Comparison of ENCODE assay signal across 8 mouse cellular contexts in the genomic region with DNA sequence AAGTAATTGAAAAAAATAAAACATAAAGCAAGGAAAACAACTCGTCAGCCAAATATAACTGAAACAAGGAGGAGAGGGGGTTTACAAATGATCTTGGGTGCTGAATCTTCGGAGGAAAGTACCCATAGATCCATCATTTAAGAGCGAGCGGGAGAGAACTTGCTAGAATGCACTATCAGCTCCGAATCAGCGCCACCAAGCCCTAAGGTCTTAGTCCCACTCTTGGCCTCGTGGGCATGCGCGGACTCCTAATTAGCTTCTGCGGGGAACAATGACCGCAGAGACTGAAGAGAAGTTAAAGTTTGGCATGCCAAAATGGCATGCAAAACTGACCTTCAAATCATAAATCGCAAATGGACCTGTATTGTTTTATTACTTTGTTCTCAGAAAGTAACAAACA. TPM values are rescaled to one million over a fixed set of nuclear protein-coding genes. Genes with fewer than 3 reads are reported as not detected.
A peak's percentile ranks its signal among the peaks of the same experiment; 100 is the strongest.
DNase-seq lines count a peak whose midpoint lies in the region; ATAC-seq lines count a peak whose summit lies in the region.

No protein-coding gene starts in this region.

- no peak overlapping the region for H3K9ac ChIP-seq in midbrain, embryonic 14.5 days (replicated peaks; ENCODE audit: low read length)
- H3K9ac ChIP-seq in midbrain, embryonic 13.5 days (replicated peaks), result no peak overlapping the region
- no peak overlapping the region for H3K9ac ChIP-seq in limb, embryonic 12.5 days (replicated peaks)

- H3K9me3 ChIP-seq in midbrain, embryonic 14.5 days (ENCODE audit: control insufficient read depth, low read length), result no peaks in the 10 kb centered on the region
- no peaks in the 10 kb centered on the region for H3K9me3 ChIP-seq in midbrain, embryonic 13.5 days
- H3K9me3 ChIP-seq in limb, embryonic 12.5 days, result no peaks in the 10 kb centered on the region

- peak overlapping the region; percentile 99 for H3K4me2 ChIP-seq in midbrain, embryonic 14.5 days (ENCODE audit: low read length)
- H3K4me2 ChIP-seq in midbrain, embryonic 13.5 days (replicated peaks), result no peak overlapping the region
- H3K4me2 ChIP-seq in limb, embryonic 12.5 days, result peak overlapping the region; percentile 100

- DNase-seq in cerebellum, postnatal 10 days, result peak; percentile 18 to 27
- no peak for DNase-seq in cerebellum, adult 11 months
- DNase-seq in midbrain, embryonic 14.5 days, result peak; percentile 36
- no peak for DNase-seq in spleen, adult 18-20 months
- DNase-seq in cerebellum, postnatal 4 days (ENCODE audit: low spot score in 2 of 2), result no peak
- DNase-seq in ovary, postnatal 14 days (ENCODE audit: low spot score), result no peak

- H3K36me3 ChIP-seq in midbrain, embryonic 14.5 days (ENCODE audit: control insufficient read depth, insufficient read depth, low read length), result no peaks in the 10 kb centered on the region
- no peaks in the 10 kb centered on the region for H3K36me3 ChIP-seq in midbrain, embryonic 13.5 days
- no peaks in the 10 kb centered on the region for H3K36me3 ChIP-seq in limb, embryonic 12.5 days

- peaks cover 28% of the 10 kb centered on the region; the same call in 1 of the 2 replicates for H3K27me3 ChIP-seq in midbrain, embryonic 14.5 days (ENCODE audit: control insufficient read depth, insufficient read depth, low read length)
- H3K27me3 ChIP-seq in midbrain, embryonic 13.5 days, result peaks cover 48% of the 10 kb centered on the region
- peaks cover 4% of the 10 kb centered on the region; the same call in 1 of the 2 replicates for H3K27me3 ChIP-seq in limb, embryonic 12.5 days

- no peak overlapping the region for H3K4me3 ChIP-seq in midbrain, embryonic 14.5 days (replicated peaks; ENCODE audit: low read depth, low read length)
- no peak overlapping the region for H3K4me3 ChIP-seq in midbrain, embryonic 13.5 days (replicated peaks)
- peak overlapping the region; percentile 69 for H3K4me3 ChIP-seq in limb, embryonic 12.5 days (replicated peaks)

- no peak overlapping the region for H3K27ac ChIP-seq in midbrain, embryonic 14.5 days (replicated peaks; ENCODE audit: low read depth, low read length)
- H3K27ac ChIP-seq in midbrain, embryonic 13.5 days, result no peak overlapping the region
- no peak overlapping the region for H3K27ac ChIP-seq in limb, embryonic 12.5 days

- peaks cover 4% of the 10 kb centered on the region; the same call in 1 of the 2 replicates for H3K4me1 ChIP-seq in midbrain, embryonic 14.5 days (ENCODE audit: control insufficient read depth, insufficient read depth, low read length)
- H3K4me1 ChIP-seq in midbrain, embryonic 13.5 days (replicated peaks), result peaks cover 15% of the 10 kb centered on the region
- H3K4me1 ChIP-seq in limb, embryonic 12.5 days (replicated peaks), result peaks cover 60% of the 10 kb centered on the region

- no peak for ATAC-seq in midbrain, embryonic 14.5 days (ENCODE audit: low FRiP score, low TSS enrichment)
- no peak for ATAC-seq in midbrain, embryonic 13.5 days
- ATAC-seq in limb, embryonic 12.5 days (ENCODE audit: insufficient number of reproducible peaks, insufficient read depth, low FRiP score, low TSS enrichment, low read depth), result no peak

- WGBS in midbrain, embryonic 14.5 days, result 47% methylated on average over 12 of the region's 12 CpGs
- 51% methylated on average over 12 of the region's 12 CpGs for WGBS in midbrain, embryonic 13.5 days
- WGBS in limb, embryonic 12.5 days, result 44% methylated on average over 12 of the region's 12 CpGs

RNA-seq across cellular contexts. Expression of a gene that starts 2.2 kb away (rescaled TPM):
- 32.2 and 42.8 TPM in 2 replicates for polyA plus RNA-seq in midbrain, embryonic 14.5 days (2014; fragmentation: Nextera tagmentation; extraction: Ambion mirVana)
- polyA plus RNA-seq in midbrain, embryonic 13.5 days (2015; fragmentation: Nextera tagmentation; extraction: Ambion mirVana), result 62.4 and 66.2 TPM in 2 replicates
- polyA plus RNA-seq in limb, embryonic 12.5 days (2016; fragmentation: Nextera tagmentation; extraction: Ambion mirVana), result 146 and 156 TPM in 2 replicates

Comparison
In these comparisons a context has a peak if more than half of its experiments do, and no peak if none do; other contexts are left out.
1. DNase-seq: peak in cerebellum, postnatal 10 days (2 of 2) and midbrain, embryonic 14.5 days (single experiment); none in cerebellum, adult 11 months (single experiment), spleen, adult 18-20 months (0 of 2), cerebellum, postnatal 4 days (0 of 2) and ovary, postnatal 14 days (single experiment).